Mouse (Mus musculus) WW6 (cell line): ENCODE measurements around the gene Npas3.

Experiments used
- DNase-seq: peaks from one replicate; pipeline ENCODE4 v3.0.0-alpha.2; 2013; ENCODE audit warnings: low read depth, low spot score

The Npas3 gene

DNA sequence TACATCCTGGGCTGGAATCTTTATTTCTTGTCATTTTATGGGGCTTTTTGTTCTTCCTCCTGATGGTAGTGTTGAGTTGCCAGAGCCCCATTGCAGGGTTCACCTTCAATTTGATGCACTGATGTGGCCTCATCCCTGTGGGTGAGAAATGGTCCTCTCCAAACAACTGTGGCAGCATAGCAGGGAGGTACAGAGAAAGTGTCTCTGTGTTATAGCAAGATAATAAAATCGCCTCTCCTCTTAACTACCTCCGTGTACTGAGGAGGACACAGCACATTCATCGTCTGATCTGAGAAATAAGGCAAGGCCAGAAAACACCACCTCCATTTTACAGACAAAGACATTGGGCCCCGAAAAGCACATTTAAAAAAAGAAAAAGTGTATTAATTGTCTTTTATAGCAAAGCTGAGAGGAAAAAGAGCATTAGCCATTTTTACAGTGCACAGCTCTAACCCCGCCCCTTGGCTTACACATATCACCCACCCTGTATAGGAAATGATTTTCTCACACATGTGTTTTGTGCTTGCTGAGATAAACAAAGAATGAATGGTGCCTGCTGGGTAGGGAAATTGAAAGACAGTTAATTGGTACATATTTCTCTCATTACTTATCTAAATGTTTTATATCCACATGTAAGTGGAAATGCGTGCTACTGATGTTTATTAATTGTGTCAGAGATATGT, 546.4 kb downstream of the Npas3 start:
- DNase-seq = no peak

GRCm38 (mm10) chr12:53801831-53802230, 553.4 kb downstream of the Npas3 start:
- no peak for DNase-seq

DNA sequence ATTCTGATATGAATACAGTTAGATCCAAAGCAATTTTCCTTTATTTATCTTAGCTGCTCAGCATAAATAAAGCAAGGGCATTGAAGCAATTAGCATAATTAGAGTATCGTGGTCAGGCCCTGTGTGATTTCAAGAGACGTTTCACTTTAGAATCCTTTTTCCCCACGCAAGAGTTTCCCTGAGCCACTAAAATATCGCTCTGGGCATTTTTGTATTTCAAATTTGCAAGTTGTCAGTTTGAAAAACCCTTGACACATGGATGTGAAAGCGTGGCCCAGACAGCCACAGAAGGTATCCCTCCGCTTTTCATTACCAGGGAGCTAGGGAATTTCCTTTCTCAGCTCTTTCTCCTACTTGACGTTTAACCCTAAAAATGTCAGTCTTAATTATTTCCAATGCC, 553.9 kb downstream of the Npas3 start:
- no peak for DNase-seq

GRCm38 (mm10) chr12:53810081-53810480, 561.6 kb downstream of the Npas3 start:
- DNase-seq = no peak

DNA sequence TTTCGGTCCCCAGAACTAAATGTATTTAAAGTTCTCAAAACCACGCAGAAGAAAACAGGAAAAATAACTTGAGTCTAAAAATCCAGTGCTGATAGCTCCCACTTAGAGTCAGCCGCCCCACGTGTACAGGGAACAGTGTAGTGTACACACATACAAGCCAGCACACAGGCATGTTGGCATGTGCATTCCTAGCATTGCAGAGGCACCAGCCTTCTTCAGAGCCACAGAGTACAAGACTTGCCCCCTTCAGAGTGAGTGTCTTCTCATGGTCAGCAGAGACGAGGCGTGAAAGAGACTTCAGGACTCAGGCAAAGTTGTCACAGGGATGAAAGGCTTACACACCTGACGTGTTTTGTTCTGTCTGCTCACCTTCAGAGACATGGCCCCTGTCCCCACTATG, 565.8 kb downstream of the Npas3 start:
- DNase-seq = no peak

DNA sequence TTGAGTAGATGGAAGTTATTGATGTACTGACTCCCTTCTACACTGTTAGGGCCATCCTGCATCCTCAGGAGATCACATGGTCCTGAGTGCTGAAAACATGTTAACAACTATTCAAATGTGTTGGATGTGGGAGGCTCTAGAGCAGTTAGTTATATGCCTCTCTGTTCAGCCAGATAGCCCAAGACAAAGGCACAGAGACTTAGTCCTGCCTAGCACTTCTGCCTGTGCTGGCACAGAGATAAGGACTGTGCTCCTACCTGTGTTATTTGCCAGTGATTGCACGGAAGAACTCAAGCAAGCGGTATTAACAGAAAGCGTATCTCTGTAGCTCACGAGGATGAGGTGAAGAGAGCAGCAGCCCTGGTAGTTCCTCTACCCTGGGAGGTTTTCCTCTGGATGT, 571.5 kb downstream of the Npas3 start:
- DNase-seq = no peak

- no peak for DNase-seq
These were observed 574.4 kb downstream of the Npas3 start for GRCm38 (mm10) chr12:53822881-53823280.

DNA sequence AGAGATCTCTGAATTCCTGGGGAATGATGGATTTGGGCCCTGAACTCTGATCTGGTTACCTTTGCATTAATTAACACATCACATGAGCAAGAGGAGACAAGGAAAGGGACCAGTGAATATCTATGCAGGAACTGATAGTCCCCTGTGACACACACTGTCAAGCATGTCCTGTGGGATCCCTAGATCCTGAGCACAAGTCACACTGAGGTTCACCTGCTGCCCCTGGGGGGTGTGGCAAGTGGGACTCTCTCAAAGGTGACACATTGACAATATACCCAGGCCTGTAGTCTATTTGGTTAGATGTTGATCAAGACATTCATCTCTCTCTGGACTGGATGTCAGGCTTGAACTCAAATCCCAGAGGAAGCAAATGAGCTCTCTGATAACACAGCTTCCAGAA, 576.8 kb downstream of the Npas3 start:
- DNase-seq = no peak

DNA sequence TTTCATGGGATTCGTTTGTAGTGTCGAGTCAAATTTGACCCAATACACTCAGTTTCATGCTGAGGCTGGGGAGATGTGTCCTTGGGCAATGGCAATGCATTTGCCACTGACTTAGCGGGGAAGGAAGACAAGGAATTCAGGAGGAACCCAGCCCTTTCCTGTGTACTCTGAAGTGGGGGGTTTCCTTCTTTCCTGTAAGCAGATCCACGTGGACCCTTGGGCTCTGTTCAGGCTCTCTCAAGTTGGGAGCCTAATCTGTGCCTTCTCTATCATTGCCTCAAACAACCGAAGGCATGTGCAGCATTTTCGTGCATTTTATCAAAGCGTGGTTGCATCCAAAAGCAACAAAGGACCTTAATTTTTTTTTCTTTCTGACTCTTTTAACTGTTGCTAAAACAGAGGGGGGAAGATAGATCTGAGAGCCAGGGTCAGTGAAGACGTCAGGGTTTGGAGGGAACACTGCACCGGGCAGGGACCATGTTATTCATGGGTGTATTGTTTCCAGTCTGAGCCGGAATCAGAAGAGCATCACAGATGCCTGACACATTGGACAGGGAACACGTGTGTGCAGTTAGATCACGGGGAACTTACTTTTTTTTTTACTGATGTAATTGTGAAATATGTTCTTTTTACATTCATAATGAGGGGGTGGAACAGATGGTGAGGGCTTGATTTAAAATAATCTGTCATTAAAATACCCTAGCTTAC, 577.6 kb downstream of the Npas3 start:
- no peak for DNase-seq

DNA sequence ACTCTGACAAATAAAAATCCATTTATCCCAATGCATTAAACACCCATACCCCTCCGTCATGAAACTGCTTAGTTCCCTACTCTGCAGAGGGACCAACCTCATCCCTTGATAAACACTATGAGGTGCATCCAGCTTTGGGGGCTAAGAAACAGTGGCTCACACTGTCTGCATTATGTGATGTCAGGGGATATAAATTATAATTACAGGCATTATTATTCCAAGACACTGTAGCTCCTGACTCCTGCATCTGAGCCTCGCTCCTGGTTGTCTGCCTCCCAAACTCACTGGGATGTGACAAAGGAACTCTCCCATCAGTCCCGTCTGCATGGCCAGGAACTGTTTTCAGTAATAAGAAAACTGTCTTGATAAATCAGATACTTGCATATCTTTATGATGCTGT, 578.3 kb downstream of the Npas3 start:
- DNase-seq = no peak

GRCm38 (mm10) chr12:53832590-53832989, 584.1 kb downstream of the Npas3 start:
- DNase-seq = no peak

DNA sequence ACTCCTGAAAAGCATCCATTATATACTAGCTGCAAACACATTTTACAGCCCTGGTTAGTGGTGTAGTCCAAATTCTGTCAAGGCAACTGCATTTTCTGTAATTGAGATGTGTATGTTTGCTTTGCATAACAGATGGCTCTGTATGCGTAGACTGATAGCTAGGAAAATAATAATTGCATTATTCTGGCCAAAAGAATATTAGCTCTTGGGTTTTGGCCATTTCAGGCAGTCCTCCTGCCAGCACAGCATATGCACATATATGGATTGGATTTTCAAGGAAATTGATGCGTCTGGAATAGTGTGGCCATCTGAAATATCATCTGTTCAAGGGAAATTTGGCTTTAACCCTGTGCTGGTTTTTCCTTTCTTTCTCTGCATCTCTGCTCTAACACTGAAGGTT, 584.9 kb downstream of the Npas3 start:
- DNase-seq = no peak

GRCm38 (mm10) chr12:53836031-53836790, 587.7 kb downstream of the Npas3 start:
- no peak for DNase-seq

DNA sequence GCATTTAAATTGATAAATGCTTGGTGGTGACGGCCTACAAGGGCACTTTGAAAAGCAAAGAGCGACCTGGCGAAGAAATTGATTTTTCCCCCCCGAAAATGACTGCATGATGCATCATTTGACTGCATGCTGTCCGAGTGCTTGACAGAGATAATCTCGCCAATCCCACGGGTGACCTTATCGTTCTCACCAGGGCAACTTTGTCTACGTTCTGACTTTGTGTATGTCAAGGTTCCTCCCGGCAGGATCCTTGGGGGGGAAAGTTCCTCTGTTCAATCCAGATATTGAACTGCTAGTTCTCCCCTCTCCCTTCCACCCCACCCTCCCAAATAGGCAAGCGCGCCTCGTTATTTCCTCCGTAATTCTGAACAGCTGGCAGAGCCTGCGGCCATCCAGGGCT, 588.9 kb downstream of the Npas3 start:
- DNase-seq = no peak

- no peak for DNase-seq
These were observed 590.1 kb downstream of the Npas3 start for GRCm38 (mm10) chr12:53838541-53838940.

DNA sequence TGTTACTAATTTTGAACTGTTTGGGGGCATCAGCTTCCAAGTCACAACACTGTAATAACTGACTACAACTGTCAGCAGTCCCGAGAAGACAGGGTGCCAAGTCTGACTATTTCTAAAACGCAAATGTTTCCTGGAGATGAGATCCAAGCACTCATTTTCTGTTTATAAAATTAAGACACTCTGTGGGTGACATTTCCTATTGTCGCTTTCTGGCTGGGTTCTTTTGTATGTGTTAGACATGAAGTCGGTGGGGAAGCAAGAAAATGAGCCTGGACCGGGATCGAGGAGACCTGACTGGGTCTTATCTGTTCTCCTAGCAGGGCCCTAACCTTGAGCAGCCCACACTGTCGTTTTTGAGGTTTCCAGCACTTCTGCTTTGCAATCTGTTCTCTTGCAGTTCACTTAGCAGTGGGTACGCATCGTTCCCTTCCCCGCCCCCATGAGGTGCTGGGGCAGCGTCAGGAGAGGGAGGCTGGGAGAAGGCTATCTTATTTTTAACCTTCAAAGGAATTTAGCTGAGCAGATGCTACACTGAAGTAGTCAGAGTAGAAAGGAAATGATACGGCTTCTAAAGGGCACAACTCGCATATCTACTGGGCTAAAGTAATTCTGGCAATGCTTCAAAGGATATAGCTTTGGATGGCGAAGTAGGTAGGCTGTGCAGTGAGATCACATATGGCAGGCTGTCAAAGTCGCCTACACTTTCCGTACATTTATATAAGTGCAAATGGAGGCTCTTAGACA, 593.6 kb downstream of the Npas3 start:
- DNase-seq = no peak

GRCm38 (mm10) chr12:53843626-53844025, 595.1 kb downstream of the Npas3 start:
- no peak for DNase-seq

DNA sequence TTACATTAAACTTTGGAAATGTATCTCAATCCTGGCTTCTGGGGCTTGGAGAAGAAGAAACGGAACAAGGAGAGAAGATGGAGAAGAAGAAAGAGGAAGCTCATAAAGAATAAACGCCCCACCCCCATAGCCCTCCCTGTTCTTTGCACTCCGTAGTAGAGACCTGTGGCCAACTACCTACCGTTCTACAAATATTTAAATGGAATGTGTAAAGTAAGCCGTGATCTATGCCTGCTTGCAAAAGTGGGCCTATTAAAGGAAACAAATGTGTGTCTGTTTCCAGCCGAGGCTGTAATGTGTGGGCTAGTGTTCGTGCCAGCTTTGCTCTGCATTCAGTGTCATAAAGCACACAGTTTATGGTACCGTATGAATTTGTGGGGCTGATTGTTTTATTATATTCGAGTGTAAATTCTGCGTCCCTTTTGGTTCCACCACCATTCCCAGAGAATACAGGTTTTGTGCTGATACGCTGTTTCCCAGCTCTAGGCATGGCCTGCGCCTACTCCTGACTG, 597.7 kb downstream of the Npas3 start:
- no peak for DNase-seq

DNA sequence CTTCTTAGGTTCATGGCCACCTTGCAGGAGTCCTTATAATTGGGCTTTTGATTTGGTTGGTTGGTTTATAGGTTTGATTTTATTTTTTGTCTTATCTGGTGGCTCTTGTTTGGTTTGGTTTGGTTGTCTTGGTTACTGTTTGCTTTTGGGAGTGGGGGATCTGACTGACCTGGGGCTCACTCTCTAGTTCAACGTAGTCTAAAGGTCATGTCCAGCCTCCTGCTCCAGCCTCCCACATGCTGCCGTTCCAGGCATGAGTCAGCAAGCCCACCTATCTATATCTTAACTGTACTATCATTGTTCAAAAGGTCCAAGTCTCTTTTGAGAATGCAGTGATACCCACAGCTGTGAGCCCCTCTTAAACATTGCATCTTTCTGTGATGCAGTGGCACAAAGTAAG, 600.8 kb downstream of the Npas3 start:
- DNase-seq = no peak

DNA sequence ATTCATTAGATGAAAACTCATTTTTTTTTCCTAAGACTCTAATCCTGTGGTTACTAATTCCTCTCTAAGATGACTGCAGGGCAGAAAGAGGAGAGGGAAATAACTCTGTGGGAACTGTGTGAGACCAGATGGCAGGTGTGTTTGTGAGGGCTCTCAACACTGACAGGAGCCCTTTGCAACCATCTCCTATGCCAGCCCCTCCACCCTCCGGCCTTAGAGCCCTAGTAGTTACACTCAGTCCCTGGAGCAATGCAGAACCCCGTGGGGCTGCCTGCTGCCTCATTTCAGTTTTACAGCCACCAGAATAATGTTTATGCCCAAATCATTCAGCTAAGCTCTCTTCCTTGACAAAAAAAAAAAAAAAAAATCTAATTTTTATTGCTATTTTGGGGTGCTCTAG, 604.0 kb downstream of the Npas3 start:
- DNase-seq = no peak

- no peak for DNase-seq
These were observed 611.7 kb downstream of the Npas3 start for GRCm38 (mm10) chr12:53860176-53860575.

DNA sequence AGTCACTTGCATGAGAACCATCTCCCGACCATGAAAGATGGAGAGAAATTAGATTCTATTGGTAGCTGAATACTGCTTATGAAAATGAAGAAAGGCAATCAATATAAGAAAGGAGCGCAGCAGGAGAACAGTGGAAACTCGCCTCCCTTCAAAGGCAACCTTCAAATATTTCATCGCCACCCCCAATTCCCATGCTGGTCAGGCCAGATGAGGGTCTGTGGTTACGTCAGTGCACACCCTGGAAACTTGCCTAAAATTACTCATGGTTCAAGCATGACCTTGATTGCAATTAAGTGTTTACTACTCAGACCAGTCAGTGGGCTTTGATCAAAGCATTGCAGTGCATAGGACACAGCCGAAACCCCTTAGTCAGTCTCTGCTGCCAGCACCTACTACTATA, 613.8 kb downstream of the Npas3 start:
- DNase-seq = no peak
